Mouse (Mus musculus): Measurements from ENCODE around the gene Hes7. TPM values are rescaled to one million over a fixed set of nuclear protein-coding genes. Genes with fewer than 3 reads are reported as not detected.

Hes7 gene
- polyA plus RNA-seq (2017; shearing (Covaris generic)) = not detected

GRCm38 (mm10) chr11:69120221-69121000 is at the start of gene Hes7:
TSS of gene Hes7 (plus strand) at chr11:69120404.
- ATAC-seq = no peak

- peak; percentile 84 for ATAC-seq
These were observed 49.5 kb upstream of the Hes7 start, which contains the start of gene Tmem107 for GRCm38 (mm10) chr11:69070590-69071222. TSS of gene Tmem107 (plus strand) at chr11:69070806.

GRCm38 (mm10) chr11:69071262-69071661 is 48.9 kb upstream of the Hes7 start:
- no peak for ATAC-seq

- ATAC-seq = no peak
These were observed 48.0 kb upstream of the Hes7 start for GRCm38 (mm10) chr11:69072234-69072633.

- ATAC-seq = no peak
These were observed 47.5 kb upstream of the Hes7 start for GRCm38 (mm10) chr11:69072666-69073064.

- peak; percentile 65 for ATAC-seq
These were observed 46.9 kb upstream of the Hes7 start for GRCm38 (mm10) chr11:69073065-69073888.

- no peak for ATAC-seq
These were observed 46.0 kb upstream of the Hes7 start for GRCm38 (mm10) chr11:69073951-69074775.

- ATAC-seq = no peak
These were observed 45.5 kb upstream of the Hes7 start for GRCm38 (mm10) chr11:69074776-69075069.

- no peak for ATAC-seq
These were observed 44.3 kb upstream of the Hes7 start for GRCm38 (mm10) chr11:69075764-69076479.

GRCm38 (mm10) chr11:69076572-69076971 is 43.6 kb upstream of the Hes7 start:
- no peak for ATAC-seq

- ATAC-seq = no peak
These were observed 42.9 kb upstream of the Hes7 start for GRCm38 (mm10) chr11:69077316-69077715.

- no peak for ATAC-seq
These were observed 42.2 kb upstream of the Hes7 start for GRCm38 (mm10) chr11:69078041-69078440.

- ATAC-seq = no peak
These were observed 41.3 kb upstream of the Hes7 start for GRCm38 (mm10) chr11:69078805-69079438.

- no peak for ATAC-seq
These were observed 39.9 kb upstream of the Hes7 start for GRCm38 (mm10) chr11:69080102-69080854.

GRCm38 (mm10) chr11:69080855-69081222 is 39.4 kb upstream of the Hes7 start:
- ATAC-seq = no peak

- ATAC-seq = no peak
These were observed 38.6 kb upstream of the Hes7 start for GRCm38 (mm10) chr11:69081613-69082012.

GRCm38 (mm10) chr11:69085608-69086007 is 34.6 kb upstream of the Hes7 start:
- ATAC-seq = no peak

- ATAC-seq = no peak
These were observed 33.8 kb upstream of the Hes7 start for GRCm38 (mm10) chr11:69086390-69086789.

GRCm38 (mm10) chr11:69087082-69087481 is 33.1 kb upstream of the Hes7 start:
- ATAC-seq = no peak

GRCm38 (mm10) chr11:69087597-69087996 is 32.6 kb upstream of the Hes7 start:
- no peak for ATAC-seq
